Mouse (Mus musculus) heart, postnatal 14 days (tissue): ENCODE results near the gene Tmem102. TPM values are rescaled to one million over a fixed set of nuclear protein-coding genes. Genes with fewer than 3 reads are reported as not detected.
A peak's percentile ranks its signal among the peaks of the same experiment; 100 is the strongest.

Experiments used
- DNase-seq, 2 experiments: peaks; one replicate each; pipeline ENCODE4 v3.0.0; 2021 to 2022
- intact Hi-C: fragments of 180-260 bp; cut with DNase I; formaldehyde crosslinking; loops from one replicate; pipeline ENCODE4 v1.15.1; 2025
- total RNA-seq, 2 experiments: library from RNA; stranded (reverse); gene quantifications; 2 replicates each; pipeline ENCODE4 v1.2.3; 2021

Tmem102 gene
- total RNA-seq, 2 experiments from 2014 or later = 0.54 to 0.65 TPM

DNA sequence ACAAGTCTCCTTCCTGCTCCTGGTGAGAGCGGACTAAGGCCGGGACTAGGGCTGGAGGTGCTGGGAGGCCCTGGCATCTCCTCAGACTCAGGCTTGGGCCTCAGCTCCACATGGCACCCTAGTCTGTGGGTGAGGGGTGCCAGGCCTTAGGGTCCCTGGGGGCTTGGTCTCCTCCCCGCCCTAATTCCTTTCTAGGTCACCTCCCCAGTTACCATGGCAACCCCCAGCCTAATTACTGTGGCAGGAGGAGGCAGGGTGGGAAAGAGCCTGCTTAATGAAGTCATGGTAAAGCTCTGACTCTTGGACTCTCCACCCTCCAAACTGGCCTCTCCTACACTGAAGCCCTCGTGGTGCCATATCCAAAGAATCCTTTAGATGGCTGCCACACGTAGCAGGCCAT, 23.4 kb upstream of the Tmem102 start:
- no peak for DNase-seq
- intact Hi-C loops = no loop called here

DNA sequence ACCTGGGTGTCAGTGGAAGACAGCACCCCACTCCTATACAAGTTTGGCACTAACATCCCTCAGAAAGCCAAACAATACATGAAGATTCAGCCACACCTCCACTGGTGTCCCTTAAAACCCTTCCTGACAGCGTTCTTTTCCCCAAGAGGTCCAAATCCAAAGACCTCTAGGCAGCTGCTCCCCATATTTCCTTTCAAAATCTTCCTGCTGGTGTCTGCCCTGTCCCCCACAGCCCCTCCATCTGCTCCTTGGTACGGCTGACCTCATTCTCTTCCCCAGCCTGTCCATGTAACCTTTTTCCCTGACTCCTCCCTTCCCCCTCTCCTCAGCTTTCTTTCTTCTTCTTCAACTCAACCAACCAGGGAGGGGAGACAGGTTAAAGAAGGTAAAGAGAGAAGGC, 18.0 kb upstream of the Tmem102 start:
- intact Hi-C loops = no loop called here

DNA sequence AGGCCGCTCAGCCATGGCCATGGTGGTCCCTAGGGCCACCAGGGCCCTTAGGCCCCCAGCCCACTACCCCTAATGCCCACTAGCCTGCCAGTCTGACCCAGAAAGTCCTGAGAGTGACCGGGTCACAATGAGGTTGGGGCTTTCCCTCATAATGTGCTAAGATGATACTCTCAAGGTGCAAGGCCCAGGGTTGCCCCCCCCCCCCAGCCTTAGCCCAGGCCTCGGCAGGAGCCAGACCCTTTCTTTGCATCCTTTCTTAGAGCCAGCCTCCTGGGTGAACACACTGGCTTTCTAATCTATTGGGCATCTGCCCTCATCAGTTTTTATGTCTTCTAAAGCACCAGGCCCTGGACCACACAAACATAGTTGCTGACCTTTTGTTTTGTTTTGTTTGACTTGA, 16.7 kb upstream of the Tmem102 start, which contains the start of gene Spem1:
Gene Spem1, minus strand, starts transcription at position 101 of the 400 bp plus-strand sequence.
- no peak for DNase-seq
- intact Hi-C loops = no loop called here

More for the DNA sequence above, 18.0 kb upstream of the Tmem102 start:
- DNase-seq = no peak

DNA sequence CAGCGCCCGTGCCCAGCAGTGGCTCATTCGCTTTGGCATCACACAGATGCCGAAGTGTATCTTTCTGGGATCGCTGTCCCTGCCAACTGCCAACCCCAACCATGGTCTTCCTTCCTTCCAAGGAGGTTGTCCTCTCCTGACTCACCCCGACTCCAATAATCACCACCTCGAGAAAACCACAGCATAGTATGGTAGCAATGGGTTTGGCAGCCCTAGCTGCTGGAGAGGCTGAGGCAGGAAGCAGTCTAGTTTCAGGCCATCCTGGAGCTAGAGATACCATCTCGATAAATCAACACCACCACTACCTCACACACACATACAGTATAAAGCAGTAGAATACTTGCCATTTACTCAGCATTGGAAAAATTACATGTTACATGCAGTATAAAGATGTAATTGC, 13.4 kb upstream of the Tmem102 start:
- DNase-seq = no peak
- intact Hi-C loops = no loop called here

DNA sequence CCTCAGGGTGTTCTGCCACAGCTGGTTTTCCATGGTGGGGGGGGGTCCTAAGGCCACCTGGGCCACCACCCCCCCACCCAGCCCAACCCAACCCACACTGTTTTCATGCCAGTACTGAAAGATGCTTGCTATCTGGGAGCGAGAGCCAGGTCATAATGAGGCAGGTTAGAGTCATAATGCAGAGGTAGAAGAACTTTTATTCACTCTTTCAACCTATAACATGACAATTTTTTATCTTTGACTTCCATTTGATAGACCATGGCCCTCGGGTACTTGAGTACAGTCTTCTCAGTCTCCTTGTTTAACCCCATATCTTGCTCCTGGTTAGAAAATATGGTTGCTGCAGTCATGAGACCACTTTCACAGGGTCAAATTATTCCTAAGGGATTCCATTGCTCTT, 12.9 kb upstream of the Tmem102 start, which contains the start of gene Spem2:
Gene Spem2, minus strand, starts transcription at position 101 of the 400 bp plus-strand sequence.
- no peak for DNase-seq
- intact Hi-C loops = no loop called here

DNA sequence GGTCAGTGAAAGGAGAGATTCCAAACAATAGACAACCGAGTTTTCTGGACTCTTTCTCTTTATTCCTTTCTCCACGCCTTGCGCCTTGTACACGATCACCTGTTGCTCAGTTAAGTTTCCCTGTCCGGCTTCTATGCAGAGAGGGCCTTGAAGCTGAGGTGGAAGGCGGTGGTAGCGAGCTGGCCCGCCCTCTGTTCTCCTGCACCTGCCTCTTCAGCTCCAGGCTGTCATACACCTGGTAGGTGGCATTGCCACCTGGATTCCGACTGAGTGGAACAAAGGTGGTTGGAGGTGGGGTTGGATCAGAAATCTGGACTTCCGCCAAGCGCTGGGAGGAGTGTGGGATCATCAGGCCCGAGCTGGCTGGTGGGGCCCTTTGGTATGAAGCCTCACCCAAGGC, 11.1 kb upstream of the Tmem102 start:
- DNase-seq = no peak
- intact Hi-C loops = no loop called here

DNA sequence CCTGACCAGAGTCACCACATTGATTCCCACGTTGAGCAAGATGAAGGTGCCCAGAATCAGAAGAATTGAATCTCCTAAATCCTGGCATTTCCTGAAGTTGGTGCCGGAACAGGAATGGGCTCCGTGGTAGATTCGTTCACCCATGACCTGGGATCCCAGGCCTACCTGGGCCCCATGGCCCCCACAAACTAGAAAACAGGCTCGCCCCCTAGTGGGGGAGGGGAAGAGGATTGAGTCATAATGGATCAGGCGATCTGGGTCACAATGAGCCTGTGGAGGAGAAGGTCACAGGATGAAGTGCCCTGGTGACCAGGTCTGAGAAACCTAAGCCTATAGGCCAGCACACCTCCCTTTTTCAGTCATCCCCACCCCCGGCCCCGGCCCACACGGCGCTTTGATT, 9.7 kb upstream of the Tmem102 start, which contains the start of gene Gm39566:
Gene Gm39566, minus strand, starts transcription at position 144 of the 400 bp plus-strand sequence.
- intact Hi-C loops = no loop called here
- DNase-seq = no peak

DNA sequence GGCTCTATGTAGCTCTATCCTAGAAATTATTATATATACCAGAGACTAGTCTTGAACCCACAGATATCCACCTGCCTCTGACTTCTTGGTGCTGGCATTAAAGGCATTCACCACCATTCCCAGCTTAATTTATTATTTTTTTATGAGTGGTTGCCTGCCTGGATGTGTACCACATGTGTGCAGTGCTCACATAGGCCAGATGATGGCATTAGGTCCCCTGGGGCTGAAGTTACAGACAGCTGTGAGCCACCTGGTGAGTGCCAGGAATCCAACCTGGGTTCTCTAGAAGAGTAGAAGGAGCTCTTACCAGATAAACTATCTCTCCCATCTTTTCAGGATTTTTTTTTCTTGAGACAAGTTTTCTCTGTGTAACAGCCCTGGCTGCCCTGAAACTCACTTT, 4.9 kb upstream of the Tmem102 start:
- intact Hi-C loops = no loop called here
- no peak for DNase-seq

DNA sequence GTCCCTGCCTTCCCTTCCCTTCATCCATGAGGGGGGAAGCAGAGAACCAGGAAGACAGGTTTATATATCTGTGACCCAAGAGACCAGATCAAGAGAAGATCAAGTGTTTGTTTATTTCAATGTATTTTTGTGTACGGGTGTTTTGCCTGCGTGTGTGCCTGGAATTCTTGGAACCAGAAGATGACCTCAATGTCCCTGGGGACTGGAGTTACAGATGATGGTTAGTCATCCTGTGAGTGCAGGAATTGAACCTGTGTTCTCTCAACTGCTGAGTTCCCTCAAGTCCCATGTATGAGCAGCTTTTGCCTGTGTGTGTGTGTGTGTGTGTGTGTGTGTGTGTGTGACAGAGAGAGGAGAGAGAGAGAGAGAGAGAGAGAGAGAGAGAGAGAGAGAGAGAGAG, 2.2 kb upstream of the Tmem102 start:
- DNase-seq = no peak
- intact Hi-C loops = no loop called here

DNA sequence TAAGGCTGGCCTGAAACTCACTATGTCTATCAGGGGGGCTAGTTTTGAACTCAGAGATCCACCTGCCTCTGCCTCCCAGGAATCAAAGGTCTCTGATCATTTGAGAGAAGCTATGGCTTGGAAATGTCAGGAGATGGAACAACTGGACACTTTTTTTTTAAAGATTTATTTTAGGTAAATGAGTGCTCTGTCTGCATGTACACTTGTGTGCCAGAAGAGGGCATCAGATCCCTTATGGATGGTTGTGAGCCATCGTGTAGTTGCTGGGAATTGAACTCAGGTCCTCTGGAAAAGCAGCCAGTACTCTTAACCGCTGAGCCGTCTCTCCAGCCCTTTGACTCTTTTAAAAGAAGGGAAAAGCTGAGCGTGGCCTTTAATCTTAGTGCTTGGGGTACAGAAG, 954 bp upstream of the Tmem102 start:
- no peak for DNase-seq
- intact Hi-C loops = no loop called here

DNA sequence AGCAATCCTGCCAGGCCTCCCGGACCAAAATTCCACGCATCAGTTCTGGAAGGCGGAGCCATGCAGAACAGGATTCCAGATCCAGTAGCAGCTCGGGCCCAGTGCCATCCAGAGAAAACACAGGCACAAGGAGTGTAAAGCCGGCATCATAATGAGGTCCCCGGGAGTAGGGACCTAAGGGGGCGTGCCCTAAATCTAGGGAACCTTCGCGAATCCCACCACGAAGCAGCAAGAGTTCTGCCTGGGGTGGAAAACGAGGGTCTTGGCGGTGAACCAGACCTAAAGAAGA, 828 bp downstream of the Tmem102 start:
- DNase-seq = peak in 1 of 2 experiments; percentile 46
- intact Hi-C loops = no loop called here

DNA sequence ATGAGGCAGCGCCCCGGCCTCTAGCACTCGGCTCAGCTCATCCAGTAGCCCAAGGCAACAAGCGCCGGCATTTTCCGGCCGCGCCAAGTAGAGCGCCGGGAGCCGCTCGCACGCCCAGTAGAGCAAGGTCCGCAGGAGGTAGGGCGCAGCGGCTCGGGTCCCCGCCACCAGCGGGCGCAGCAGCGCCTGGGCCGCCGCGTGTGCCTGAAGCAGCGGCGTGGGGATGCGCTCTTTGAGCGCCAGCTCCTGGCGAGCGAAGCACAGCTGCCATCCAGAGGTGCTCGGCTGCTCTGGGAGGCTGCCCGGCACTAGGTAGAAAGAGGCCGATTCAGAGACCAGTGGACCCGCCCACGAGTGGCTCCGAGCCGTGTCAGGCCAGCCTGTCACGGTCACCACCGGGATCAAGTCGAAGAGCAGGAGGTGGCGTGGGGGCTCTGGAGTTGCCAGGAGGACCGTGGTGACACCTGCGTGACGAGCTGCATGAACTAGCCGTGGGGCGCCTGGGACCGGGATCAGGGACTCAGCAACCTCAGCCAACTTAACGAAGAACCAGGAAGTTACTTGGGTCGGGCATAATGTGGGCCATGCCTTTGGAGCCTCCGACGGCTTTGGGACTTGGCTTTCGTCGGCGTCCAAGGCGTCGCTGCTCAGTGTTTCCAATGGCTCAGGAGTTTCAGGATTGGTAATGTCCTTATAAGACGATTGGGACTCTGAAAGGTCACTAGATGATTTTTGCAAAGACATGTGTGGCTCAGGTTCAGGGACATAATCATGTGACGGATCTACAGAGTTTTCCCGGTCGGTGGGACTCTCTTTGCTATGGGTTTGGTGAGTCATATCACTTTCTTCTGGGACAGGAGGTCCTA, 1.4 kb downstream of the Tmem102 start:
- intact Hi-C loops = loop anchor here (2.0 kb wide), 3 partner anchors 33 to 73 kb away; partner anchors contain the start of genes Nlgn2 and Polr2a

DNA sequence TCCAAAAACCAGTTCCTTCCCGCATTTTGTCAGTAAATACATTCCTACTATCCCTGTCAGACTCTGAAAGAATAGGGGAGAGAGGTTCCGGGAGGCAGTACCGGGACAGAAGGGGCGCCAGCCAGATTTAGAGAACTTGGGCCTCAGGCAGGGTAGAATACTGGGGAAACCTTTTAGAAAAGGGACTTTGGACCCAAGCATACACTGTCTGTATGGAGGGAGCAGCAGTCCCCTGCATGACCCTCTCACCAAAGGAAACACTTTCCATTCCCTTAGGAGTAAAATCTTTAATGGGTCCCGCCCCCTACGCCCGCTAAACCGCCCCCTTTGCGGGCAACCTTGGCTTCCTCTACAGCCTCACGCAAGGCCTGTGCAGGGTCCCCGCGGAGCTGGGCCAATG, 2.1 kb downstream of the Tmem102 start:
- intact Hi-C loops = loop anchor here (2.0 kb wide), 3 partner anchors 33 to 73 kb away; partner anchors contain the start of genes Nlgn2 and Polr2a
- DNase-seq = no peak

More for the DNA sequence above, 1.4 kb downstream of the Tmem102 start:
- DNase-seq = peak; percentile 84 to 86

DNA sequence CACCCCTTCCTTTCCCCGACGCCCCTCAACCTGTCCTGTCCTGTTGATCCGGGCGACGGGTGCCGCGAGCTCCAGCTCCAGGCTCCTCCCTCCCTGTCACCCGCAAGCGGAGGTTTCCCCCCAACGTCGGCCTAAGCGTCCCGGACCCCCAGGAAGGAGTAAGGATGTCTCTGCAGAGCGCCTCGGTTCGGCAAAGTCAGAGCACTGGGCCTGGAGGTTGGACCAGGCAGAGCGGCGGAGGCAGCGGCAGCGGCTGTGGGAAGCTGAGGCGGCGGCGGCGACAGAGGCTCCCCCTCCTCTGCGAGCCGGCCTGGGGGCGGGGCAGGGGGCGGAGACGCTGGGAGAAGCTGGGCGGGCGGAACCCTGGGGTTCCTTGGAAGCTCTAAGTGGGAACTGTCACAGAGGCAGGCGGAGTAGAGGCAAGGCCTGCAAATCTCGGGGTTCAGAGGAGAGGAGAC, 2.7 kb downstream of the Tmem102 start:
- intact Hi-C loops = loop anchor here (2.0 kb wide), 3 partner anchors 34 to 74 kb away; partner anchors contain the start of genes Nlgn2 and Polr2a
- peak; percentile 92 to 93 for DNase-seq

DNA sequence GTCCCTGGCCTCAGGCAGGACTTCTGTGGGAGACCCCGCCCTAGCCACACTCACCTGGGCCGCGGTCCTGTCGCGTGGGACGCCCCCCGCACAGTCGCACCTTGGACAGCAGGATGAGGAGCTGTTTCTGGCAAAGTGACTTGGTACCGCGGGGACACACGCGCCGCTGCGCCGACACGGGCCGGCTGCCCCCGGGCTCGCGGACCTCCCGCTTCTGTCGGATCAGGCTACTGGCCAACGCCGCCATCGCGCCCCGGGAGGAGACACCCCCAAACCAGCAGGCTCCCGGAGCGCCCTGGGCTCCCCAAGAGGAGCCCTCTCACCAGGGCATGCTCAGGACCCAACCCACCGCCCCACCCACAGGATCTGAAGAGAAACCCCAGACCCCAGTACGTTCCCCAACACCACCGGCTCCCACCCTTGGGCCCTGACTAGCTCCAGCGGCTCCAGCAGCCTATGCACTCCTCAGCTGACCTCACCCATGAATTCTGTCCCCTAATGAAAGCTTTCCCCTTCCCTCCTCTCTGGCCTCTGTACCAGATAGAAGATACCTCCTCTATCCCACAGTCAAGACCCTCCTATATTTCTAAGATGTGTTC, 3.9 kb downstream of the Tmem102 start, which contains the start of gene Fgf11:
Gene Fgf11, minus strand, starts transcription at position 479 of the 599 bp plus-strand sequence.
- peak in 1 of 2 experiments; percentile 18 for DNase-seq
- intact Hi-C loops = no loop called here

DNA sequence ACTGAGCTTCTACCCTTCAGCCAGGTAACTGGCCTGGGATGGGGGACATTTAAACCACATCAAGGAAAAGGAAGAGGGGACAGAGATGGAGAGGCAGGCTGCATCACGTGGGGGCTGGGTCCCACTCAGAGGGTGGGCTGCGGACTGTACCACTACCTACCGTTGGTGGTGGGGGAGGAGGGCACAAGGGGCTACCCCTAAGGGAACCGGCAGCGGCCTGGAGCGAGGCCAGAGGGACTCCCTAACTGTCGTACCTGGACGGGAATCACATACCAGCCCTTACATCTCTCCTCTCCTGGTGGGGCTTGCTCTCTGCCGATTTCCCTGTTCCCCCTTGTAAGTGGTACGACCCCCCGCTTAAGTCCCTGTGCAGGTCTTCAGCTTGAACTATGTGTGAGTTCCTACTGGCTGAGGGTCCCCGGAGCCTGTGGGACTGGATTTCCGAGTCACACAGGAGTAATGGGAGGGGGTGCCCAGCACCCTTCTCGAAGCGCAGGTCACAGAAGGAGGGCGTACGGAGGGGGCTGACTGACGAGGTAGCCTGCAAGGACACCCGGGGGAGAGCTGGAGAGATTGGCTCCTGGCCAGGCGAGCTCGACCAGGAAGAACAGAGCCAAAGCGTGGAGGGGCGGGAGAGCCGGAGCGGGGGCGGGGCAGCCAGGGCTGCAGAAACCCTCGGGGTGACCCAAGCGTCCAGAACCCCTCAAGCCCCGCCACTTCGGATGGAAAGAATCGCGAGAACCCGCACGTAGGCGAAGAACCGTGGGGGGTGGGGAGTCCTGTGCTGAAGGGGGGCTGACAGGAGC, 4.8 kb downstream of the Tmem102 start:
- intact Hi-C loops = no loop called here

DNA sequence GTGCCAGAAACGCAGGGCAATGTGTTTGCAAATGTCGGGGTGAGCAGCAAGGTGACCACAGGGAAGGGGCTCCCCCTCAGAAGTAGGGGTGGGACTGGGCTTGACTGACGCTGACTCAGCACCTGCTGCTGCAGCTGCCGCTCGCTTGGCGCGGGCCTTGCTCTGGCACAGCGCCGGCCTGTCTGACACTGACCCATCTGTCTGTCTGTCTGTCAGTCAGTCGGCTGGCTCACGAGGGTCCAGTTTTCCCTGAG, 5.4 kb downstream of the Tmem102 start:
- peak in 1 of 2 experiments; percentile 21 for DNase-seq
- intact Hi-C loops = no loop called here

More for the DNA sequence above, 4.8 kb downstream of the Tmem102 start:
- DNase-seq = peak; percentile 57 to 69

DNA sequence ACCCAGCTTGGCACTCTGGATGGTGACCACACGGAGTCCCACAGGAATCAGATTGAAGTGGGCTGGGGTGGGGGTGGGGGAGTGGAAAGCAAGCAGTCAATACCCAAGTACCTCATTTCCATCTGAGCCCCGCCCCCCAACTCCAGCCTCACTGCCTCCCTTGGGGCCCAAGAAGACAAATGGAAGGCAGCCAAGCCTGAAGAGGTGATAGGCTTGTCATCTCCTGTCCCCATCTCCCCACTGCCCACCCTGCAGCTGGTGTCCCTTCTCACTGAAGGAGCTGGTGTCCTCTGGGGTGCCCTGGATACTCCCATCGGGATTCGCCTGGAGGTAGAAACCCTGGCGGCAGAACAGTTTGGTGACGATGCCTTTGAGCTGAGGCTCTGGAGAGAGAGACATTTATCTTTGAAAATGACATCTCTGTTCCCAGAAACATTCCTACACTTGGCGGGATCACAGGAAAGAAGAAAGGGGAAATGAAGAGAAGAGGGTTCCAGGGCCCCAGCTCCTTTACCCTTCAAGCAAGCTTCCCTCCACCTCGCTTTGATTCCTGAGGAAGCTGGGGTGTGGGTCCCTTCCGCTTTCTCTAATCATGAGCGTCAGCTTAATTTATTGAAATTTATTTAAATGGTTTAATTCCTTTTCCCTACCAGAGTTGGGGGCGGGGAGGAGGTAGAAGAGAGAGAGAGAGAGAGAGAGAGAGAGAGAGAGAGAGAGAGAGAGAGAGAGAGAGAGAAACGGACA, 5.9 kb downstream of the Tmem102 start:
- no peak for DNase-seq
- intact Hi-C loops = no loop called here

DNA sequence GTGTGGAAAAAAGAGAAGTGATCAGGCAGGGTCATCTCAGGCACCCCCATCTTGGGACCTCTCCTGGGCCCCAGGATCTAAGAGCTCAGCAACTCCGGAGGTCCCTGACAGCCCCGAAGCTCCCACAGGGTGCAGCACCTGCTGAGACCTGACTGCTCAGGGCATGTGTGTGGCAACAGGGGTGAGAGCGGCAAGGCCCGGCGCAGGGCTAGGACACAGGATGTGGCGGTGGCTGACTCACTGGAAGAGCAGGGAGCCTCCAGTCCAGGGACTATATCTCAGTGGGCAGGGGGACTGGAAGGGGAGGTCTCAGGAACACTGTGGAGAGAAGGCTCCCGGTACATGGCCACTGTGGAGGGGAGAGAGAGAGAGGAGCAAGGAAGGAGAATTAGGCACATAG, 7.5 kb downstream of the Tmem102 start:
- intact Hi-C loops = no loop called here
- DNase-seq = no peak

DNA sequence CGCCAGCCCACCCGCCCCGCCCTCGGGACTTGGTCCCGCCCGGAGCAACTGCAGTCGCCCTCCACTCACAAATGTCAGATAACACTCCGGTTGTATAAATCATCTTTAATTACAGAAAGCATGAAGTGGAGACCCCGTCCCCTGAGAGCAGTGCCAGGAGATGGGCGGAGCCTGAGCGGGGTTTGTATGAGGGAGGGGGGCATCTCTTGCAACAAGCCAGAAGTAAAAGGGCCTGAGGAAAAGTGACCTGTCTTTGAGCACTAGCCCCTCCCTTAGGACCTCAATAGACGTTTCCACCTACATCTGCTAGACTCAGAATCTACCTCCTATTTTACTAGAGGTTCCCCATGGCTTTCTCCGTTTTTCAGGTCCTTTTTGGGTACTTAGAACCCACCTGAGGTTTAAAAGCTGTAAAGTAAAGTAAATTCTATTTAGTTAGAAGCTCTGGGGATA, 9.4 kb downstream of the Tmem102 start:
- intact Hi-C loops = loop anchor here (2.0 kb wide), 1 partner anchor 29 kb away; no protein-coding TSS in a partner anchor
- no peak for DNase-seq
